Mouse (Mus musculus): Measurements from ENCODE around the gene Emc6. TPM values are rescaled to one million over a fixed set of nuclear protein-coding genes. Genes with fewer than 3 reads are reported as not detected.
A peak's percentile ranks its signal among the peaks of the same experiment; 100 is the strongest.

Gene Emc6
- polyA plus RNA-seq, 2 experiments = 64.7 to 101 TPM

DNA sequence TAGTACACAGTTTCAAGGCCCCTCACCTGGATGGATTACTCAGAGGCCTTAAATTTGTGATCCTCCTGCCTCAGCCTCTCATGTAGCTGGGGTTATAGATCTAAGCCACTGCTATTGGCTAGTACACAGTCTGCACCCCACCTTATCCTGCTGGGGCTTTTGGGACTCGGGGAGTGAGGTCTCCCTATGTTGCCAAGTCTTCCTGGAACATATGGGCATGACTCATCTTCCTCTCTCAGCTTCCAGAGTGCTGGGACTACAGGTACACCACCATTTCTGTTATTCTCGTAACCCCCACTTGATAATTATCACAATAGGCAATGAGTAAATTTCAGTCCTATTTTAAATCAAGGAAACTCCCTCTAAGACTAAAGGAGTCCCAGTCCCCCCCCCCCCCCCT lies 17.6 kb upstream of the Emc6 start:
- Histone ChIP-seq H3K27ac (replicated peaks; ENCODE audit: low read depth, low read length) (no peak overlapping the region), H3K4me2 (replicated peaks; ENCODE audit: low read depth, low read length, severe bottlenecking) (no peak overlapping the region), H3K27me3 (ENCODE audit: control insufficient read depth, insufficient read depth, low read length) (no peaks in the 10 kb centered on the region), H3K4me1 (ENCODE audit: control insufficient read depth, insufficient read depth, low read length) (peaks cover 3% of the 10 kb centered on the region; the same call in 1 of the 2 replicates), H3K9me3 (ENCODE audit: control insufficient read depth, low read length) (no peaks in the 10 kb centered on the region), H3K4me3 (replicated peaks; ENCODE audit: low read length) (no peak overlapping the region), H3K9ac (ENCODE audit: low read depth, low read length, severe bottlenecking) (no peak overlapping the region), H3K36me3 (ENCODE audit: control insufficient read depth, insufficient read depth, low read length) (peaks cover 9% of the 10 kb centered on the region)
- DNase-seq (ENCODE audit: low spot score) (no peak), ATAC-seq (ENCODE audit: low FRiP score, low read depth) (no peak)
- TF ChIP-seq POLR2A (IDR thresholded peaks at IDR 0.05; ENCODE audit: borderline replicate concordance, extremely low read depth, insufficient read depth, insufficient read length) = no peak
- WGBS = 71% methylated on average over 2 of the region's 2 CpGs

DNA sequence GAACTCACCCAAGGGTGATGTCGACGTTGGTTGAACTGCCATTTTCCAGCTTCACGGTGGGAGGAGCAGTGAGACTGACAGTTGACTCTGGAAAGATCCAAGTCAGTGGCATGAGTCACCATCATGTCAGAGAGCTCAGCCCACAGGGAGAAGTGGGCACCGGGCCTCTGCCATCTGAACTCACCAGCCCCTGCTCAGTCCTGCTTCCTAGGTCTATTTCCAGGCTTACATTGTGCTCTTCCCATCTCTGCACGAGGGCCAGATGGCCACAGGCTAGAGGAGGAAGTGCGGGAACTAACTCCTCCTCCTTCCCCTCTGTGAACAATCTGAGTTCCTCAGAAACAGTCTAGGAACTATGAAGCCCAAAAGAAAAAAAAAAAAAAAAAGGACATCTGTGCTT lies 16.2 kb upstream of the Emc6 start:
- 79% methylated on average over 6 of the region's 6 CpGs for WGBS
- no peak overlapping the region for H3K9ac ChIP-seq (ENCODE audit: low read depth, low read length, severe bottlenecking)
- ATAC-seq (ENCODE audit: low FRiP score, low read depth) (no peak), DNase-seq (ENCODE audit: low spot score) (no peak)
- no peak overlapping the region for H3K27ac ChIP-seq (replicated peaks; ENCODE audit: low read depth, low read length)
- no peak overlapping the region for H3K4me2 ChIP-seq (replicated peaks; ENCODE audit: low read depth, low read length, severe bottlenecking)
- TF ChIP-seq POLR2A (IDR thresholded peaks at IDR 0.05; ENCODE audit: borderline replicate concordance, extremely low read depth, insufficient read depth, insufficient read length) = no peak
- H3K36me3 ChIP-seq (ENCODE audit: control insufficient read depth, insufficient read depth, low read length) = peaks cover 15% of the 10 kb centered on the region
- H3K27me3 ChIP-seq (ENCODE audit: control insufficient read depth, insufficient read depth, low read length) = no peaks in the 10 kb centered on the region
- no peak overlapping the region for H3K4me3 ChIP-seq (replicated peaks; ENCODE audit: low read length)
- no peaks in the 10 kb centered on the region for H3K9me3 ChIP-seq (ENCODE audit: control insufficient read depth, low read length)
- H3K4me1 ChIP-seq (ENCODE audit: control insufficient read depth, insufficient read depth, low read length) = peaks cover 3% of the 10 kb centered on the region; the same call in 1 of the 2 replicates

DNA sequence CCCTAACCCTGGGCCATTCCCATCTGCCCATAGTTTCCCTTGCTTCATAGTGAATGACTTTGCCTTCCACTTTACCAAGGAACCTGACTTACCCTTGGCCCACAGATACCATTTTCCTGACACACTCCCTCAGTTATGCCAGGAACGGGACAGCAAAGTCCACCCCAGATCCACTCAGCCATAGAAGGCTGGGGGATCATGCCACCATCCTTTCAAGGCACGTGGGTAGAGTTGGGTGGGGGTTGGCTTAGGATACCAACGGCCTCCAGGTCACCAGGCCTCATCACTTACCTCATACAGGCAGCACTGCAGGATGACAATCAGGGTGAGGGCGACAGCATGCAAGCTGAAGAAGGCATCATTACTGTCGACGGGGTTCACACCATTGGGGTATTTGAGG lies 10.4 kb upstream of the Emc6 start:
- DNase-seq (ENCODE audit: low spot score) (no peak), ATAC-seq (ENCODE audit: low FRiP score, low read depth) (no peak)
- no peaks in the 10 kb centered on the region for H3K9me3 ChIP-seq (ENCODE audit: control insufficient read depth, low read length)
- no peak overlapping the region for H3K9ac ChIP-seq (ENCODE audit: low read depth, low read length, severe bottlenecking)
- H3K4me1 ChIP-seq (ENCODE audit: control insufficient read depth, insufficient read depth, low read length) = no peaks in the 10 kb centered on the region
- H3K36me3 ChIP-seq (ENCODE audit: control insufficient read depth, insufficient read depth, low read length) = peaks cover 57% of the 10 kb centered on the region
- H3K4me2 ChIP-seq (replicated peaks; ENCODE audit: low read depth, low read length, severe bottlenecking) = no peak overlapping the region
- TF ChIP-seq POLR2A (IDR thresholded peaks at IDR 0.05; ENCODE audit: borderline replicate concordance, extremely low read depth, insufficient read depth, insufficient read length) = no peak
- H3K4me3 ChIP-seq (replicated peaks; ENCODE audit: low read length) = no peak overlapping the region
- 86% methylated on average over 6 of the region's 6 CpGs for WGBS
- H3K27me3 ChIP-seq (ENCODE audit: control insufficient read depth, insufficient read depth, low read length) = no peaks in the 10 kb centered on the region
- no peak overlapping the region for H3K27ac ChIP-seq (replicated peaks; ENCODE audit: low read depth, low read length)

DNA sequence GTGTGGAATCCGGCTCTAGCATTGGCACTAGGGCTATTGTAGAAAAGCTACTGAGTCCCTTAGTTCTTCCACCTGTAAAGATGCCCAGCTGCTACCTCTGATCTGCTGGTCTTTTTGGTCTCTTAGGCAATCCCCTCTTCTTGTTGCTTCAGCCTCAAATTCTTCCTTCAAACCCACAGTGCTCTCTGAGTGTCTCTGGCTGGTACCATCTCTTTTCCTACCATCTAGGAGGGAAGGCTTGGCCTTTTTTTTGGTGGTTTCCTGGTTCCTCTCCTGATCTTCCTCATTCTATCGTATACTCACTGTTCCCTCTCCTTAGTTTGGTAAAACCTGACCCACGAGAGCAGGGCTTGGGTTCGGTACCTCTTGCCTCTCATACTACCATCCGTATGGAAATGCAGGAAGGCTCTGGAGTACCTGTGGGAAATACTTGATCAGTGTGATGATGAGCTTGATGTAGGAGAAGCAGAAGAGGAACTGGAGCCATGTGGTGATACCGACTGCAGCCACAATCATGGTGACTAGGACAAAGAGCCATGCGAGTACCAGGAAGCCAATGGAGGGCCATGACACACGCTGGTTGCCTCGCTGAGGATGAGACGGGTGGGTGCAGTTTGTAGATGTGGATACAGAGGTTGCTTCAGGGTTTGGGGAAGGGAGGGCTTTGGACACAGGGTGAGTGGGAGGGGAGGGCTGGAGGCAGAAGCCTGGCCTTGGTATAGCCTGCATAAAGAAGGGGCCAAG lies 9.2 kb upstream of the Emc6 start:
- ATAC-seq (ENCODE audit: low FRiP score, low read depth) = no peak
- Histone ChIP-seq H3K4me1 (ENCODE audit: control insufficient read depth, insufficient read depth, low read length) (no peaks in the 10 kb centered on the region), H3K9me3 (ENCODE audit: control insufficient read depth, low read length) (no peaks in the 10 kb centered on the region), H3K27me3 (ENCODE audit: control insufficient read depth, insufficient read depth, low read length) (no peaks in the 10 kb centered on the region), H3K4me2 (replicated peaks; ENCODE audit: low read depth, low read length, severe bottlenecking) (no peak overlapping the region), H3K36me3 (ENCODE audit: control insufficient read depth, insufficient read depth, low read length) (peaks cover 55% of the 10 kb centered on the region), H3K27ac (replicated peaks; ENCODE audit: low read depth, low read length) (no peak overlapping the region), H3K9ac (ENCODE audit: low read depth, low read length, severe bottlenecking) (no peak overlapping the region), H3K4me3 (replicated peaks; ENCODE audit: low read length) (no peak overlapping the region)
- no peak for DNase-seq (ENCODE audit: low spot score)
- TF ChIP-seq POLR2A (IDR thresholded peaks at IDR 0.05; ENCODE audit: borderline replicate concordance, extremely low read depth, insufficient read depth, insufficient read length) = no peak
- 91% methylated on average over 10 of the region's 10 CpGs for WGBS

DNA sequence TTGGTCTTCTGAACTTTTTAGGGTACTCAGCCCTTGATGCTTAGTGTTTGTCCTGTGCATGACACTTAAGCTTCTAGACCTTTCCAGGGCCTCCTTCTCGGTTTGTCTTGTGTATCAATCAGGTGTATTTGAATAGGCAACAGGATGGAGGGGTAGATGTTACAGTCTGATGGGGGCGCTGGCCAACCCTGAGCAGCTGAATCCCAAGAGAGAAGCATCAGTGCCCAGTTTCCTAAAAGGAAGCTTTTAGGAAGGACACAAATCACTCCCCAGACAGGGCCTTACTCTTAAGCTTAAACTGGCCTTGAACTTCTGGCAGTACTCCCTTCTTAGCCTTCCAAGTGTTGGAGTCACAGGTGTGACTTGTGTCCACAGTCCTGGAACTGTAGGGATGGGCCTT lies 1.1 kb upstream of the Emc6 start:
- peak overlapping the region; percentile 98 for H3K4me3 ChIP-seq (replicated peaks; ENCODE audit: low read length)
- TF ChIP-seq POLR2A (IDR thresholded peaks at IDR 0.05; ENCODE audit: borderline replicate concordance, extremely low read depth, insufficient read depth, insufficient read length) = no peak
- H3K9me3 ChIP-seq (ENCODE audit: control insufficient read depth, low read length) = no peaks in the 10 kb centered on the region
- no peak for ATAC-seq (ENCODE audit: low FRiP score, low read depth)
- H3K36me3 ChIP-seq (ENCODE audit: control insufficient read depth, insufficient read depth, low read length) = peaks cover 38% of the 10 kb centered on the region
- peak overlapping the region; percentile 84 for H3K9ac ChIP-seq (ENCODE audit: low read depth, low read length, severe bottlenecking)
- H3K27me3 ChIP-seq (ENCODE audit: control insufficient read depth, insufficient read depth, low read length) = no peaks in the 10 kb centered on the region
- peak overlapping the region; percentile 74 for H3K4me2 ChIP-seq (replicated peaks; ENCODE audit: low read depth, low read length, severe bottlenecking)
- H3K27ac ChIP-seq (replicated peaks; ENCODE audit: low read depth, low read length) = peak overlapping the region; percentile 11; the same call in 1 of the 2 replicates
- no peak for DNase-seq (ENCODE audit: low spot score)
- WGBS = 0% methylated on average over 2 of the region's 2 CpGs
- peaks cover 14% of the 10 kb centered on the region for H3K4me1 ChIP-seq (ENCODE audit: control insufficient read depth, insufficient read depth, low read length)
